ENCODE assay signal across 10 mouse cellular contexts in genomic region chr9:59033492-59033891, GRCm38 (mm10). TPM values are rescaled to one million over a fixed set of nuclear protein-coding genes. Genes with fewer than 3 reads are reported as not detected.
DNase-seq lines count a peak whose midpoint lies in the region; ATAC-seq lines count a peak whose summit lies in the region.
"Had no signal": no experiment of that assay in that cellular context is flagged by ENCODE, and none has a peak within 500 bp of the region (broad histone marks: within the 10 kb centered on the region; RNA-seq: fewer than 3 reads in every experiment).

No protein-coding gene starts in this region.

- ATAC-seq in embryonic facial prominence, embryonic 12.5 days (ENCODE audit: insufficient number of reproducible peaks, insufficient read depth, low FRiP score, low TSS enrichment): no peak
- no peak for ATAC-seq in limb, embryonic 12.5 days (ENCODE audit: insufficient number of reproducible peaks, insufficient read depth, low FRiP score, low TSS enrichment, low read depth)
- ATAC-seq in forebrain, embryonic 15.5 days (replicated peaks): no peak
- no peak for ATAC-seq in midbrain, embryonic 16.5 days

- peak overlapping the region; percentile 79; the same call in 1 of the 2 replicates for H3K4me2 ChIP-seq in embryonic facial prominence, embryonic 12.5 days (replicated peaks)
- peak overlapping the region; percentile 71 for H3K4me2 ChIP-seq in limb, embryonic 12.5 days
- H3K4me2 ChIP-seq in forebrain, embryonic 15.5 days (replicated peaks): peak overlapping the region; percentile 92
- peak overlapping the region; percentile 41 for H3K4me2 ChIP-seq in midbrain, embryonic 16.5 days (ENCODE audit: low read length)

- no peak overlapping the region for H3K27ac ChIP-seq in embryonic facial prominence, embryonic 12.5 days
- no peak overlapping the region for H3K27ac ChIP-seq in embryonic facial prominence, embryonic 10.5 days (replicated peaks)
- no peak overlapping the region for H3K27ac ChIP-seq in limb, embryonic 12.5 days
- H3K27ac ChIP-seq in limb, embryonic 10.5 days: no peak overlapping the region
- no peak overlapping the region for H3K27ac ChIP-seq in forebrain, embryonic 15.5 days (replicated peaks)
- H3K27ac ChIP-seq in midbrain, embryonic 16.5 days (ENCODE audit: low read length): no peak overlapping the region

- no peaks in the 10 kb centered on the region for H3K27me3 ChIP-seq in embryonic facial prominence, embryonic 12.5 days
- no peaks in the 10 kb centered on the region for H3K27me3 ChIP-seq in embryonic facial prominence, embryonic 10.5 days (replicated peaks; ENCODE audit: low read depth, poor library complexity, severe bottlenecking)
- no peaks in the 10 kb centered on the region for H3K27me3 ChIP-seq in limb, embryonic 12.5 days
- H3K27me3 ChIP-seq in limb, embryonic 10.5 days (ENCODE audit: low read depth, poor library complexity, severe bottlenecking): no peaks in the 10 kb centered on the region
- no peaks in the 10 kb centered on the region for H3K27me3 ChIP-seq in forebrain, embryonic 15.5 days
- no peaks in the 10 kb centered on the region for H3K27me3 ChIP-seq in midbrain, embryonic 16.5 days (ENCODE audit: control insufficient read depth, insufficient read depth, low read depth, low read length)

- H3K4me1 ChIP-seq in embryonic facial prominence, embryonic 12.5 days: peaks cover 9% of the 10 kb centered on the region
- H3K4me1 ChIP-seq in embryonic facial prominence, embryonic 10.5 days: peaks cover 39% of the 10 kb centered on the region
- H3K4me1 ChIP-seq in limb, embryonic 12.5 days (replicated peaks): peaks cover 22% of the 10 kb centered on the region
- peaks cover 39% of the 10 kb centered on the region for H3K4me1 ChIP-seq in limb, embryonic 10.5 days
- H3K4me1 ChIP-seq in forebrain, embryonic 15.5 days: peaks cover 34% of the 10 kb centered on the region
- H3K4me1 ChIP-seq in midbrain, embryonic 16.5 days (ENCODE audit: control insufficient read depth, insufficient read depth, low read length): peaks cover 32% of the 10 kb centered on the region

- DNase-seq in embryonic facial prominence, embryonic 10.5 days (ENCODE audit: low spot score): no peak
- DNase-seq in limb, embryonic 10.5 days (ENCODE audit: low spot score): no peak
- no peak for DNase-seq in testis, postnatal 10 days (ENCODE audit: low spot score)
- no peak for DNase-seq in thymus, postnatal 0 days (ENCODE audit: low spot score)
- DNase-seq: adrenal gland, adult 8-10 months; lung, postnatal 36 days had no signal

- WGBS in embryonic facial prominence, embryonic 12.5 days: 47% methylated on average over 3 of the region's 3 CpGs
- WGBS in embryonic facial prominence, embryonic 10.5 days: 67% methylated on average over 3 of the region's 3 CpGs
- WGBS in limb, embryonic 12.5 days: 64% methylated on average over 3 of the region's 3 CpGs
- WGBS in limb, embryonic 10.5 days: 58% methylated on average over 3 of the region's 3 CpGs
- WGBS in forebrain, embryonic 15.5 days: 65% methylated on average over 3 of the region's 3 CpGs
- 56% methylated on average over 3 of the region's 3 CpGs for WGBS in midbrain, embryonic 16.5 days

- H3K4me3 ChIP-seq in embryonic facial prominence, embryonic 12.5 days: no peak overlapping the region; the same call in 1 of the 2 replicates
- no peak overlapping the region for H3K4me3 ChIP-seq in embryonic facial prominence, embryonic 10.5 days
- H3K4me3 ChIP-seq in limb, embryonic 12.5 days (replicated peaks): no peak overlapping the region
- H3K4me3 ChIP-seq in limb, embryonic 10.5 days: no peak overlapping the region
- H3K4me3 ChIP-seq in forebrain, embryonic 15.5 days: peak overlapping the region; percentile 12
- no peak overlapping the region for H3K4me3 ChIP-seq in midbrain, embryonic 16.5 days (ENCODE audit: low read depth, low read length)

- no peaks in the 10 kb centered on the region for H3K9me3 ChIP-seq in embryonic facial prominence, embryonic 12.5 days
- peaks cover 4% of the 10 kb centered on the region; the same call in 1 of the 2 replicates for H3K9me3 ChIP-seq in embryonic facial prominence, embryonic 10.5 days
- peaks cover 13% of the 10 kb centered on the region for H3K9me3 ChIP-seq in limb, embryonic 12.5 days
- H3K9me3 ChIP-seq in limb, embryonic 10.5 days (replicated peaks): no peaks in the 10 kb centered on the region
- H3K9me3 ChIP-seq in forebrain, embryonic 15.5 days: no peaks in the 10 kb centered on the region
- H3K9me3 ChIP-seq in midbrain, embryonic 16.5 days (replicated peaks; ENCODE audit: control insufficient read depth, low read length, poor library complexity, severe bottlenecking): no peaks in the 10 kb centered on the region

- H3K36me3 ChIP-seq in embryonic facial prominence, embryonic 12.5 days: no peaks in the 10 kb centered on the region
- H3K36me3 ChIP-seq in embryonic facial prominence, embryonic 10.5 days (replicated peaks): peaks cover 15% of the 10 kb centered on the region
- no peaks in the 10 kb centered on the region; the same call in 1 of the 2 replicates for H3K36me3 ChIP-seq in limb, embryonic 12.5 days
- peaks cover 6% of the 10 kb centered on the region; the same call in 1 of the 2 replicates for H3K36me3 ChIP-seq in limb, embryonic 10.5 days
- H3K36me3 ChIP-seq in forebrain, embryonic 15.5 days: no peaks in the 10 kb centered on the region
- H3K36me3 ChIP-seq in midbrain, embryonic 16.5 days (ENCODE audit: control insufficient read depth, insufficient read depth, low read length): no peaks in the 10 kb centered on the region

- no peak overlapping the region for H3K9ac ChIP-seq in embryonic facial prominence, embryonic 12.5 days
- no peak overlapping the region for H3K9ac ChIP-seq in limb, embryonic 12.5 days (replicated peaks)
- H3K9ac ChIP-seq in forebrain, embryonic 15.5 days (replicated peaks): 0 out of 2 replicates have a peak overlapping the region, but pooled peaks have one; percentile 25
- 0 out of 2 replicates have a peak overlapping the region, but pooled peaks have one; percentile 2 for H3K9ac ChIP-seq in midbrain, embryonic 16.5 days (ENCODE audit: low read depth, low read length)

RNA-seq across cellular contexts. Expression of gene Neo1, which starts 2.7 kb away (rescaled TPM):
- polyA plus RNA-seq in embryonic facial prominence, embryonic 12.5 days (2016; fragmentation: Nextera tagmentation; extraction: Ambion mirVana): 60.0 and 61.4 TPM in 2 replicates
- polyA plus RNA-seq in embryonic facial prominence, embryonic 10.5 days (2016; fragmentation: Nextera tagmentation; extraction: Ambion mirVana): 34.4 and 36.8 TPM in 2 replicates
- polyA plus RNA-seq in limb, embryonic 12.5 days (2016; fragmentation: Nextera tagmentation; extraction: Ambion mirVana): 57.6 and 66.7 TPM in 2 replicates
- polyA plus RNA-seq in limb, embryonic 10.5 days (2016; fragmentation: Nextera tagmentation; extraction: Ambion mirVana): 27.3 and 37.2 TPM in 2 replicates
- 58.4 and 59.7 TPM in 2 replicates for polyA plus RNA-seq in forebrain, embryonic 15.5 days (2015; fragmentation: Nextera tagmentation; extraction: Ambion mirVana)
- 48.6 and 51.2 TPM in 2 replicates for polyA plus RNA-seq in midbrain, embryonic 16.5 days (2015; fragmentation: Nextera tagmentation; extraction: Ambion mirVana)
- 2.1 TPM in 2 replicates for polyA plus RNA-seq in thymus, postnatal 0 days (2015; fragmentation: Nextera tagmentation; extraction: Ambion mirVana)

Comparison
In these comparisons a context has a peak if more than half of its experiments do, and no peak if none do; other contexts are left out.
1. H3K4me2 ChIP-seq: peak in every context shown above with its lines; median percentile 92 in forebrain, embryonic 15.5 days; 79 in embryonic facial prominence, embryonic 12.5 days; 71 in limb, embryonic 12.5 days; 41 in midbrain, embryonic 16.5 days.
2. H3K9ac ChIP-seq: peak in forebrain, embryonic 15.5 days (single experiment) and midbrain, embryonic 16.5 days (single experiment); none in embryonic facial prominence, embryonic 12.5 days (single experiment) and limb, embryonic 12.5 days (single experiment).